Mouse (Mus musculus) stomach, postnatal 0 days (tissue): ENCODE data around the gene Acad11. TPM values are rescaled to one million over a fixed set of nuclear protein-coding genes. Genes with fewer than 3 reads are reported as not detected.

Experiments
- ATAC-seq: fragments of 200-750 bp; cut with Nextera tagmentation; 2 replicates; pipeline ENCODE4 v1.8.0; 2017; ENCODE audit not compliant: low FRiP score, low TSS enrichment
- DNase-seq: peaks from one replicate; pipeline ENCODE4 v3.0.0-alpha.2; 2016; ENCODE audit warnings: low spot score
- H3K27ac ChIP-seq: fragments of 300-500 bp; sonication (generic); replicated peaks from 2 replicates; pipeline ENCODE4 v1.5.1; 2014; ENCODE audit warnings: mild to moderate bottlenecking, control low read depth
- H3K27me3 ChIP-seq: fragments of 300-500 bp; sonication (generic); 2 replicates; pipeline ENCODE4 v1.6.1; 2014; ENCODE audit warnings: low read length; ENCODE audit not compliant: control insufficient read depth, insufficient read depth
- H3K36me3 ChIP-seq: fragments of 300-500 bp; sonication (generic); 2 replicates; pipeline ENCODE4 v1.6.1; 2014; ENCODE audit warnings: low read length, mixed read lengths; ENCODE audit not compliant: control insufficient read depth, insufficient read depth
- H3K4me1 ChIP-seq: fragments of 300-500 bp; sonication (generic); replicated peaks from 2 replicates; pipeline ENCODE4 v1.6.1; 2014; ENCODE audit warnings: antibody characterized with exemption; ENCODE audit not compliant: control insufficient read depth, insufficient read depth
- H3K4me2 ChIP-seq: fragments of 300-500 bp; sonication (generic); replicated peaks from 2 replicates; pipeline ENCODE4 v1.6.1; 2014; ENCODE audit warnings: low read depth, mild to moderate bottlenecking, control low read depth, moderate library complexity
- H3K4me3 ChIP-seq: fragments of 300-500 bp; sonication (generic); 2 replicates; pipeline ENCODE4 v1.5.1; 2014; ENCODE audit warnings: low read depth, low read length, control low read depth
- H3K9ac ChIP-seq: fragments of 300-500 bp; sonication (generic); 2 replicates; pipeline ENCODE4 v1.6.1; 2014; ENCODE audit warnings: mild to moderate bottlenecking, low read length, control low read depth, mixed read lengths
- H3K9me3 ChIP-seq: fragments of 300-500 bp; sonication (generic); 2 replicates; pipeline ENCODE4 v1.6.1; 2016; ENCODE audit warnings: low read length; ENCODE audit not compliant: control insufficient read depth
- CTCF ChIP-seq: IDR thresholded peaks from 2 replicates; pipeline ENCODE4 v1.5.1; 2016; ENCODE audit warnings: antibody characterized with exemption, low read depth, mild to moderate bottlenecking, moderate library complexity
- EP300 ChIP-seq: optimal IDR thresholded peaks from 2 replicates; pipeline ENCODE3; 2016; ENCODE audit warnings: antibody characterized with exemption
- WGBS: fragments of 180-500 bp; shearing (Covaris S2); extraction: QIAGEN DNeasy Blood & Tissue Kit; methylation state at CpG from one replicate; pipeline ENCODE4 v1.1.7; 2014; 5-methylcytosine and 5-hydroxymethylcytosine counted together
- polyA plus RNA-seq: library from polyadenylated mRNA; unstranded; fragments of >200 nt; fragmentation: Nextera tagmentation; extraction: Ambion mirVana; gene quantifications from 2 replicates; pipeline ENCODE4 v1.2.1, GENCODE M21; 2015

The Acad11 gene
- polyA plus RNA-seq, 1 experiment from 2014 or later = 24.2 TPM

GRCm38 (mm10) chr9:104140351-104140750 lies 77.2 kb downstream of the Acad11 start:
- ATAC-seq (no peak), DNase-seq (no peak)
- H3K4me2 ChIP-seq = no peak overlapping the region
- TF ChIP-seq CTCF = no peak
- TF ChIP-seq EP300 = no peak
- no peaks in the 10 kb centered on the region for H3K36me3 ChIP-seq
- H3K9me3 ChIP-seq = no peaks in the 10 kb centered on the region
- H3K27ac ChIP-seq = no peak overlapping the region
- H3K27me3 ChIP-seq = no peaks in the 10 kb centered on the region
- H3K4me1 ChIP-seq = no peaks in the 10 kb centered on the region
- no peak overlapping the region for H3K4me3 ChIP-seq
- H3K9ac ChIP-seq = no peak overlapping the region
- WGBS = 77% methylated on average over 6 of the region's 6 CpGs

GRCm38 (mm10) chr9:104142805-104143204 lies 79.6 kb downstream of the Acad11 start:
- no peak for TF ChIP-seq EP300
- no peak for TF ChIP-seq CTCF
- no peaks in the 10 kb centered on the region for H3K9me3 ChIP-seq
- no peak overlapping the region for H3K4me2 ChIP-seq
- no peak for ATAC-seq
- H3K9ac ChIP-seq = no peak overlapping the region
- WGBS = 53% methylated on average over 14 of the region's 14 CpGs
- H3K4me3 ChIP-seq = no peak overlapping the region
- no peaks in the 10 kb centered on the region for H3K27me3 ChIP-seq
- no peaks in the 10 kb centered on the region for H3K4me1 ChIP-seq
- no peak for DNase-seq
- no peaks in the 10 kb centered on the region for H3K36me3 ChIP-seq
- no peak overlapping the region for H3K27ac ChIP-seq

- Histone ChIP-seq H3K4me1 (no peaks in the 10 kb centered on the region), H3K9me3 (no peaks in the 10 kb centered on the region), H3K27me3 (no peaks in the 10 kb centered on the region), H3K4me3 (no peak overlapping the region), H3K36me3 (no peaks in the 10 kb centered on the region), H3K27ac (no peak overlapping the region), H3K4me2 (no peak overlapping the region), H3K9ac (no peak overlapping the region)
- WGBS = 81% methylated on average over 8 of the region's 8 CpGs
- ATAC-seq = no peak
- peak; percentile 66 for TF ChIP-seq CTCF
- TF ChIP-seq EP300 = no peak
- DNase-seq = no peak
These were observed 81.3 kb downstream of the Acad11 start for GRCm38 (mm10) chr9:104144314-104144996.

GRCm38 (mm10) chr9:104146683-104147082 lies 83.5 kb downstream of the Acad11 start:
- DNase-seq = no peak
- Histone ChIP-seq H3K36me3 (0 out of 2 replicates have a peak, but pooled peaks cover 8% of the 10 kb centered on the region), H3K27me3 (no peaks in the 10 kb centered on the region), H3K4me3 (no peak overlapping the region), H3K27ac (no peak overlapping the region), H3K4me1 (no peaks in the 10 kb centered on the region), H3K9ac (no peak overlapping the region), H3K4me2 (no peak overlapping the region), H3K9me3 (no peaks in the 10 kb centered on the region)
- TF ChIP-seq CTCF = no peak
- TF ChIP-seq EP300 = no peak
- 68% methylated on average over 7 of the region's 7 CpGs for WGBS
- ATAC-seq = no peak

GRCm38 (mm10) chr9:104148969-104149368 lies 85.8 kb downstream of the Acad11 start:
- whole genome bisulfite sequencing = 87% methylated on average over 7 of the region's 7 CpGs
- TF ChIP-seq CTCF (no peak), EP300 (no peak)
- Histone ChIP-seq H3K27ac (no peak overlapping the region), H3K27me3 (no peaks in the 10 kb centered on the region), H3K9ac (no peak overlapping the region), H3K4me2 (no peak overlapping the region), H3K4me3 (no peak overlapping the region), H3K9me3 (no peaks in the 10 kb centered on the region), H3K4me1 (no peaks in the 10 kb centered on the region), H3K36me3 (peaks cover 14% of the 10 kb centered on the region; the same call in 1 of the 2 replicates)
- DNase-seq = no peak
- ATAC-seq = no peak

GRCm38 (mm10) chr9:104152121-104152520 lies 88.9 kb downstream of the Acad11 start:
- no peak for TF ChIP-seq CTCF
- TF ChIP-seq EP300 = no peak
- no peak for DNase-seq
- no peaks in the 10 kb centered on the region for H3K27me3 ChIP-seq
- H3K4me3 ChIP-seq = no peak overlapping the region
- peaks cover 26% of the 10 kb centered on the region for H3K36me3 ChIP-seq
- H3K4me1 ChIP-seq = no peaks in the 10 kb centered on the region
- no peaks in the 10 kb centered on the region for H3K9me3 ChIP-seq
- ATAC-seq = no peak
- peak overlapping the region; percentile 76 for H3K27ac ChIP-seq
- 73% methylated on average over 7 of the region's 7 CpGs for WGBS
- H3K9ac ChIP-seq = no peak overlapping the region
- no peak overlapping the region for H3K4me2 ChIP-seq
